Mouse (Mus musculus) heart, adult 9 months (tissue): ENCODE results near the gene Atxn7l3b.

Experiments used
- DNase-seq, 2 experiments: peaks; one replicate each; pipeline ENCODE4 v3.0.0; 2022; ENCODE audit warnings: low spot score in 2 of 2

Gene Atxn7l3b

GRCm38 (mm10) chr10:112876655-112877393 is 52.0 kb downstream of the Atxn7l3b start:
- no peak for DNase-seq
